Mouse (Mus musculus): ENCODE data around the gene Lztr1. TPM values are rescaled to one million over a fixed set of nuclear protein-coding genes. Genes with fewer than 3 reads are reported as not detected.
"Not testable (repeated sequence)": the region's sequence is repeated elsewhere in the genome, so short reads cannot be mapped to it uniquely, and the experiment has no call there.

Lztr1 gene
- polyA plus RNA-seq, 1 experiment from 2014 or later: 118 TPM

- ATAC-seq (ENCODE audit: insufficient number of reproducible peaks, insufficient read depth, low FRiP score, low TSS enrichment): no peak
- H3K9me3 ChIP-seq: no peaks in the 10 kb centered on the region
- H3K4me3 ChIP-seq: no peak overlapping the region
Measured at GRCm38 (mm10) chr16:17532271-17532670, 23.8 kb downstream of the Lztr1 start.

DNA sequence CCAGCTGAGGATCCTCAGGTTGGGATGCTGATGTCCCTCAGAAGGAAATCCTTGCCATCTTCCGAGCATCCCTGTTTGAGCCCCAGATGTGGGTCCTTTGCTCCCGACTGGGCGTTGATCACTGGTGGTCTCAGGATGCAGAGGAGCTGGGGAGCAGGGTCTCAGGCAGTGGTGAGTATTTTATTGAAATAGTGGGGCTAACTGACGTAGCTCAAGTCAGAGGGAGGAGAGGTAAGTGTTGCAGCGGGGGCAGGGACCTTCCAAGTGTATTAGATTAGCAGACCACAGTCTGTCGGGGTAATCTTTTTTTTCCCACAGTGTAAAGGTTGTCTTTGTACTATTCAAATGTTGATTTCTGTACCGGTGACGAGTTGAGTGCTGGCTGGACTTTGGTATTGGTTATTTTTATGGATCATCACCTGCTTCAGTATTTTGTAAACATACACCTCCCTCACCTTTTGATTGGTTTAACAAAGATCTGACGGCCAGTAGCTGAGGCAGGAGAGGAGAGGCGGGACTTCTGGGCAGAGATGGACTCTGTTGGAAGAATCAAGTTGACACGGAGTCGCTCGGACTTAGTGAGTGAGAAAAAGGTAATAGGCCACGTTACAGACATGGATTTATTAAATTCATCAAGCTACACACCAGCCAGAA lies 24.3 kb downstream of the Lztr1 start:
- H3K36me3 ChIP-seq: peaks cover 13% of the 10 kb centered on the region
- no peak overlapping the region for H3K9ac ChIP-seq
- no peaks in the 10 kb centered on the region for H3K27me3 ChIP-seq
- no peak for ATAC-seq (ENCODE audit: insufficient number of reproducible peaks, insufficient read depth, low FRiP score, low TSS enrichment)
- no peak overlapping the region for H3K4me2 ChIP-seq (replicated peaks)
- peaks cover 18% of the 10 kb centered on the region for H3K4me1 ChIP-seq
- H3K4me3 ChIP-seq: no peak overlapping the region
- WGBS: 70% methylated on average over 14 of the region's 14 CpGs
- no peaks in the 10 kb centered on the region for H3K9me3 ChIP-seq
- no peak overlapping the region for H3K27ac ChIP-seq

More at GRCm38 (mm10) chr16:17532271-17532670, 23.8 kb downstream of the Lztr1 start:
- H3K4me1 ChIP-seq: peaks cover 18% of the 10 kb centered on the region
- no peak overlapping the region for H3K9ac ChIP-seq
- peaks cover 18% of the 10 kb centered on the region for H3K36me3 ChIP-seq
- H3K27ac ChIP-seq: no peak overlapping the region
- no peaks in the 10 kb centered on the region for H3K27me3 ChIP-seq
- 74% methylated on average over 4 of the region's 4 CpGs for WGBS
- no peak overlapping the region for H3K4me2 ChIP-seq (replicated peaks)

GRCm38 (mm10) chr16:17536584-17536983 lies 28.1 kb downstream of the Lztr1 start:
- H3K27ac ChIP-seq: no peak overlapping the region
- H3K4me2 ChIP-seq (replicated peaks): no peak overlapping the region
- ATAC-seq (ENCODE audit: insufficient number of reproducible peaks, insufficient read depth, low FRiP score, low TSS enrichment): no peak
- H3K9me3 ChIP-seq: no peaks in the 10 kb centered on the region
- H3K9ac ChIP-seq: no peak overlapping the region
- no peak overlapping the region for H3K4me3 ChIP-seq
- H3K27me3 ChIP-seq: 0 out of 2 replicates have a peak, but pooled peaks cover 3% of the 10 kb centered on the region
- 85% methylated on average over 3 of the region's 3 CpGs for WGBS
- 0 out of 2 replicates have a peak, but pooled peaks cover 4% of the 10 kb centered on the region for H3K4me1 ChIP-seq
- no peaks in the 10 kb centered on the region for H3K36me3 ChIP-seq

GRCm38 (mm10) chr16:17542632-17543031 lies 34.1 kb downstream of the Lztr1 start:
- Histone ChIP-seq H3K4me2 (replicated peaks) (no peak overlapping the region), H3K36me3 (no peaks in the 10 kb centered on the region), H3K27me3 (0 out of 2 replicates have a peak, but pooled peaks cover 3% of the 10 kb centered on the region), H3K9me3 (no peaks in the 10 kb centered on the region), H3K4me1 (no peaks in the 10 kb centered on the region), H3K4me3 (no peak overlapping the region), H3K9ac (no peak overlapping the region), H3K27ac (no peak overlapping the region)
- no peak for ATAC-seq (ENCODE audit: insufficient number of reproducible peaks, insufficient read depth, low FRiP score, low TSS enrichment)
- 82% methylated on average over 2 of the region's 2 CpGs for WGBS

- H3K4me2 ChIP-seq (replicated peaks): no peak overlapping the region
- no peaks in the 10 kb centered on the region for H3K36me3 ChIP-seq
- no peak overlapping the region for H3K27ac ChIP-seq
- H3K27me3 ChIP-seq: no peaks in the 10 kb centered on the region
- ATAC-seq (ENCODE audit: insufficient number of reproducible peaks, insufficient read depth, low FRiP score, low TSS enrichment): no peak
- no peaks in the 10 kb centered on the region for H3K9me3 ChIP-seq
- H3K4me1 ChIP-seq: peaks cover 17% of the 10 kb centered on the region
- H3K4me3 ChIP-seq: no peak overlapping the region
- 80% methylated on average over 7 of the region's 7 CpGs for WGBS
- H3K9ac ChIP-seq: no peak overlapping the region
Measured at GRCm38 (mm10) chr16:17552837-17553236, 44.3 kb downstream of the Lztr1 start.

GRCm38 (mm10) chr16:17553910-17554685 lies 45.6 kb downstream of the Lztr1 start:
- no peaks in the 10 kb centered on the region for H3K27me3 ChIP-seq
- WGBS: 11% methylated on average over 18 of the region's 18 CpGs
- H3K27ac ChIP-seq: peak overlapping the region; percentile 71
- H3K9ac ChIP-seq: no peak overlapping the region
- no peaks in the 10 kb centered on the region for H3K9me3 ChIP-seq
- H3K36me3 ChIP-seq: no peaks in the 10 kb centered on the region
- H3K4me3 ChIP-seq: peak overlapping the region; percentile 6; the same call in 1 of the 2 replicates
- peak overlapping the region; percentile 40 for H3K4me2 ChIP-seq (replicated peaks)
- peak; percentile 90 for ATAC-seq (ENCODE audit: insufficient number of reproducible peaks, insufficient read depth, low FRiP score, low TSS enrichment)
- peaks cover 28% of the 10 kb centered on the region for H3K4me1 ChIP-seq

DNA sequence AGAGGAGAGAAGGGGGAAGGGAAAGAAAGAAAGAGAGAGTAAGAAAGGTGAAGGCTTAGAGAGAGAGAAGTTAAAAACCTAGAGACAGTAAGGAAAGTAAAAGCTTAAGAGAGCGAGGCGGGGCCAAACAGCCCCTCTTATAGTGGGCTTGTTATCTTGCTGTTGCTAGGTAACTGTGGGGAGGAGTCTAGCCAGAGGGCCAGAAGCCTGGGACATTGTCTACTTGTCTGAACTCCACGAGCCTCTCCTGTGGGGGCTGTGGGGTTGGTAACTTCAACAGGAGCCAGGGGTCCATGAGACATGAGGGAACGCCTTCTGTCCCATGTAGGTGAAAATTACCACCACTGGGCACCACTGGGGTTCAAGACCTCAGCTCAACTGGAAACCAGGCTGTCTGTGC lies 46.2 kb downstream of the Lztr1 start:
- not testable (repeated sequence) for H3K9ac ChIP-seq; H3K9me3 ChIP-seq; ATAC-seq (ENCODE audit: insufficient number of reproducible peaks, insufficient read depth, low FRiP score, low TSS enrichment); H3K4me3 ChIP-seq; H3K27me3 ChIP-seq; H3K36me3 ChIP-seq
- peaks cover 30% of the 10 kb centered on the region for H3K4me1 ChIP-seq
- H3K4me2 ChIP-seq (replicated peaks): peak overlapping the region; percentile 40
- WGBS: 19% methylated on average over 4 of the region's 4 CpGs
- H3K27ac ChIP-seq: peak overlapping the region; percentile 71; the same call in 1 of the 2 replicates

GRCm38 (mm10) chr16:17556180-17556579 lies 47.7 kb downstream of the Lztr1 start:
- H3K9me3 ChIP-seq: no peaks in the 10 kb centered on the region
- H3K9ac ChIP-seq: no peak overlapping the region
- H3K27ac ChIP-seq: no peak overlapping the region
- peaks cover 37% of the 10 kb centered on the region for H3K4me1 ChIP-seq
- H3K27me3 ChIP-seq: peaks cover 11% of the 10 kb centered on the region
- H3K4me3 ChIP-seq: no peak overlapping the region
- ATAC-seq (ENCODE audit: insufficient number of reproducible peaks, insufficient read depth, low FRiP score, low TSS enrichment): no peak
- 79% methylated on average over 4 of the region's 4 CpGs for WGBS
- no peak overlapping the region for H3K4me2 ChIP-seq (replicated peaks)
- no peaks in the 10 kb centered on the region for H3K36me3 ChIP-seq

- Histone ChIP-seq H3K4me3 (no peak overlapping the region), H3K9me3 (no peaks in the 10 kb centered on the region), H3K4me1 (peaks cover 44% of the 10 kb centered on the region), H3K9ac (no peak overlapping the region), H3K27me3 (peaks cover 11% of the 10 kb centered on the region), H3K27ac (no peak overlapping the region), H3K36me3 (no peaks in the 10 kb centered on the region), H3K4me2 (replicated peaks) (no peak overlapping the region)
- ATAC-seq (ENCODE audit: insufficient number of reproducible peaks, insufficient read depth, low FRiP score, low TSS enrichment): no peak
- 57% methylated on average over 4 of the region's 4 CpGs for WGBS
Measured at GRCm38 (mm10) chr16:17556907-17557306, 48.4 kb downstream of the Lztr1 start.

GRCm38 (mm10) chr16:17557947-17558480 lies 49.5 kb downstream of the Lztr1 start:
- WGBS: 2% methylated on average over 5 of the region's 5 CpGs
- peaks cover 48% of the 10 kb centered on the region for H3K4me1 ChIP-seq
- H3K27ac ChIP-seq: no peak overlapping the region
- no peak for ATAC-seq (ENCODE audit: insufficient number of reproducible peaks, insufficient read depth, low FRiP score, low TSS enrichment)
- H3K4me3 ChIP-seq: no peak overlapping the region
- peaks cover 18% of the 10 kb centered on the region for H3K27me3 ChIP-seq
- no peak overlapping the region for H3K4me2 ChIP-seq (replicated peaks)
- no peaks in the 10 kb centered on the region for H3K36me3 ChIP-seq
- no peak overlapping the region for H3K9ac ChIP-seq
- no peaks in the 10 kb centered on the region for H3K9me3 ChIP-seq

GRCm38 (mm10) chr16:17558811-17559210 lies 50.3 kb downstream of the Lztr1 start:
- ATAC-seq (ENCODE audit: insufficient number of reproducible peaks, insufficient read depth, low FRiP score, low TSS enrichment): no peak
- no peaks in the 10 kb centered on the region for H3K9me3 ChIP-seq
- no peak overlapping the region for H3K9ac ChIP-seq
- WGBS: 1% methylated on average over 5 of the region's 5 CpGs
- H3K4me2 ChIP-seq (replicated peaks): peak overlapping the region; percentile 25
- no peak overlapping the region for H3K27ac ChIP-seq
- no peak overlapping the region for H3K4me3 ChIP-seq
- H3K36me3 ChIP-seq: no peaks in the 10 kb centered on the region
- peaks cover 18% of the 10 kb centered on the region for H3K27me3 ChIP-seq
- peaks cover 45% of the 10 kb centered on the region for H3K4me1 ChIP-seq

Measured in embryonic facial prominence, embryonic 12.5 days (tissue).